Mouse (Mus musculus): ENCODE results near the gene Sfxn5. TPM values are rescaled to one million over a fixed set of nuclear protein-coding genes. Genes with fewer than 3 reads are reported as not detected.

The Sfxn5 gene
- total and polyA plus RNA-seq, 3 experiments, result 4.2 to 5.3 (median 4.9) TPM

GRCm38 (mm10) chr6:85331221-85331735, 1.9 kb downstream of the Sfxn5 start:
- H3K27ac ChIP-seq, result no peak overlapping the region
- no peaks in the 10 kb centered on the region for H3K79me2 ChIP-seq (replicated peaks; ENCODE audit: control insufficient read depth, insufficient read depth, low read length)
- H3K9ac ChIP-seq (ENCODE audit: low read depth, low read length), result no peak overlapping the region
- intact Hi-C loops (cut with DNase I), result loop anchor here (5.0 kb wide), 4 partner anchors 69 to 194 kb away; partner anchors contain the start of genes Cct7, Pradc1 and Spr
- 22% methylated on average over 6 of the region's 6 CpGs for WGBS
- peaks cover 2% of the 10 kb centered on the region for H3K4me1 ChIP-seq (ENCODE audit: control insufficient read depth, insufficient read depth, low read length)
- TF ChIP-seq CTCF (IDR thresholded peaks at IDR 0.05) (no peak), POLR2A (IDR thresholded peaks at IDR 0.05; ENCODE audit: insufficient read depth, low read depth, low read length) (no peak), EP300 (IDR thresholded peaks at IDR 0.05; ENCODE audit: insufficient read depth, low read depth, low read length) (no peak)
- no peaks in the 10 kb centered on the region for H3K27me3 ChIP-seq (ENCODE audit: control insufficient read depth, insufficient read depth, low read length)
- DNase-seq, result no peak
- H3K4me3 ChIP-seq, result no peak overlapping the region
- H3K36me3 ChIP-seq (ENCODE audit: control insufficient read depth, insufficient read depth, low read length), result no peaks in the 10 kb centered on the region

- TF ChIP-seq EP300 (IDR thresholded peaks at IDR 0.05; ENCODE audit: insufficient read depth, low read depth, low read length) (no peak), CTCF (IDR thresholded peaks at IDR 0.05) (no peak), POLR2A (IDR thresholded peaks at IDR 0.05; ENCODE audit: insufficient read depth, low read depth, low read length) (no peak)
- Histone ChIP-seq H3K27ac (no peak overlapping the region), H3K79me2 (replicated peaks; ENCODE audit: control insufficient read depth, insufficient read depth, low read length) (no peaks in the 10 kb centered on the region), H3K27me3 (ENCODE audit: control insufficient read depth, insufficient read depth, low read length) (no peaks in the 10 kb centered on the region), H3K4me3 (no peak overlapping the region), H3K4me1 (ENCODE audit: control insufficient read depth, insufficient read depth, low read length) (peaks cover 2% of the 10 kb centered on the region), H3K36me3 (ENCODE audit: control insufficient read depth, insufficient read depth, low read length) (no peaks in the 10 kb centered on the region), H3K9ac (ENCODE audit: low read depth, low read length) (no peak overlapping the region)
- no peak for DNase-seq
- intact Hi-C loops (cut with DNase I), result loop anchor here (5.0 kb wide), 4 partner anchors 67 to 192 kb away; partner anchors contain the start of genes Cct7, Pradc1 and Spr
- WGBS, result 95% methylated on average over 4 of the region's 4 CpGs
Observed at GRCm38 (mm10) chr6:85329666-85330185, 3.5 kb downstream of the Sfxn5 start.

- intact Hi-C loops (cut with DNase I), result no loop called here
- WGBS, result 89% methylated on average over 4 of the region's 4 CpGs
- H3K79me2 ChIP-seq (replicated peaks; ENCODE audit: control insufficient read depth, insufficient read depth, low read length), result no peaks in the 10 kb centered on the region
- no peak overlapping the region for H3K9ac ChIP-seq (ENCODE audit: low read depth, low read length)
- no peaks in the 10 kb centered on the region for H3K36me3 ChIP-seq (ENCODE audit: control insufficient read depth, insufficient read depth, low read length)
- H3K27me3 ChIP-seq (ENCODE audit: control insufficient read depth, insufficient read depth, low read length), result no peaks in the 10 kb centered on the region
- H3K4me3 ChIP-seq, result no peak overlapping the region
- no peak for DNase-seq
- TF ChIP-seq POLR2A (IDR thresholded peaks at IDR 0.05; ENCODE audit: insufficient read depth, low read depth, low read length), result no peak
- no peak for TF ChIP-seq CTCF (IDR thresholded peaks at IDR 0.05)
- TF ChIP-seq EP300 (IDR thresholded peaks at IDR 0.05; ENCODE audit: insufficient read depth, low read depth, low read length), result no peak
- H3K4me1 ChIP-seq (ENCODE audit: control insufficient read depth, insufficient read depth, low read length), result no peaks in the 10 kb centered on the region
- no peak overlapping the region for H3K27ac ChIP-seq
Observed at GRCm38 (mm10) chr6:85326564-85326963, 6.7 kb downstream of the Sfxn5 start.

- intact Hi-C loops (cut with DNase I), result no loop called here
Observed at GRCm38 (mm10) chr6:85325109-85325508, 8.1 kb downstream of the Sfxn5 start.

GRCm38 (mm10) chr6:85320445-85320866, 12.8 kb downstream of the Sfxn5 start:
- no peaks in the 10 kb centered on the region for H3K79me2 ChIP-seq (replicated peaks; ENCODE audit: control insufficient read depth, insufficient read depth, low read length)
- H3K27me3 ChIP-seq (ENCODE audit: control insufficient read depth, insufficient read depth, low read length), result no peaks in the 10 kb centered on the region
- TF ChIP-seq CTCF (IDR thresholded peaks at IDR 0.05) (no peak), POLR2A (IDR thresholded peaks at IDR 0.05; ENCODE audit: insufficient read depth, low read depth, low read length) (no peak), EP300 (IDR thresholded peaks at IDR 0.05; ENCODE audit: insufficient read depth, low read depth, low read length) (no peak)
- no peak overlapping the region for H3K9ac ChIP-seq (ENCODE audit: low read depth, low read length)
- WGBS, result 89% methylated on average over 6 of the region's 6 CpGs
- no peak overlapping the region for H3K4me3 ChIP-seq
- intact Hi-C loops (cut with DNase I), result no loop called here
- H3K4me1 ChIP-seq (ENCODE audit: control insufficient read depth, insufficient read depth, low read length), result no peaks in the 10 kb centered on the region
- DNase-seq, result no peak
- no peaks in the 10 kb centered on the region for H3K36me3 ChIP-seq (ENCODE audit: control insufficient read depth, insufficient read depth, low read length)
- no peak overlapping the region for H3K27ac ChIP-seq

More at GRCm38 (mm10) chr6:85325109-85325508, 8.1 kb downstream of the Sfxn5 start:
- H3K9ac ChIP-seq (ENCODE audit: low read depth, low read length), result no peak overlapping the region
- no peak for DNase-seq
- TF ChIP-seq POLR2A (IDR thresholded peaks at IDR 0.05; ENCODE audit: insufficient read depth, low read depth, low read length) (no peak), EP300 (IDR thresholded peaks at IDR 0.05; ENCODE audit: insufficient read depth, low read depth, low read length) (no peak), CTCF (IDR thresholded peaks at IDR 0.05) (no peak)
- no peaks in the 10 kb centered on the region for H3K36me3 ChIP-seq (ENCODE audit: control insufficient read depth, insufficient read depth, low read length)
- no peak overlapping the region for H3K27ac ChIP-seq
- no peaks in the 10 kb centered on the region for H3K79me2 ChIP-seq (replicated peaks; ENCODE audit: control insufficient read depth, insufficient read depth, low read length)
- H3K4me1 ChIP-seq (ENCODE audit: control insufficient read depth, insufficient read depth, low read length), result no peaks in the 10 kb centered on the region
- H3K4me3 ChIP-seq, result no peak overlapping the region
- WGBS, result 33% methylated on average over 2 of the region's 2 CpGs
- no peaks in the 10 kb centered on the region for H3K27me3 ChIP-seq (ENCODE audit: control insufficient read depth, insufficient read depth, low read length)

- H3K4me1 ChIP-seq (ENCODE audit: control insufficient read depth, insufficient read depth, low read length), result no peaks in the 10 kb centered on the region
- no peaks in the 10 kb centered on the region for H3K36me3 ChIP-seq (ENCODE audit: control insufficient read depth, insufficient read depth, low read length)
- no peaks in the 10 kb centered on the region for H3K27me3 ChIP-seq (ENCODE audit: control insufficient read depth, insufficient read depth, low read length)
- WGBS, result 88% methylated on average over 2 of the region's 2 CpGs
- H3K9ac ChIP-seq (ENCODE audit: low read depth, low read length), result no peak overlapping the region
- no peak for DNase-seq
- no peak for TF ChIP-seq POLR2A (IDR thresholded peaks at IDR 0.05; ENCODE audit: insufficient read depth, low read depth, low read length)
- TF ChIP-seq CTCF (IDR thresholded peaks at IDR 0.05), result no peak
- TF ChIP-seq EP300 (IDR thresholded peaks at IDR 0.05; ENCODE audit: insufficient read depth, low read depth, low read length), result no peak
- H3K4me3 ChIP-seq, result no peak overlapping the region
- intact Hi-C loops (cut with DNase I), result no loop called here
- no peaks in the 10 kb centered on the region for H3K79me2 ChIP-seq (replicated peaks; ENCODE audit: control insufficient read depth, insufficient read depth, low read length)
- H3K27ac ChIP-seq, result no peak overlapping the region
Observed at GRCm38 (mm10) chr6:85316211-85316610, 17.0 kb downstream of the Sfxn5 start.

Data from heart, adult 2 months (tissue).